Mouse (Mus musculus) G1E-ER4 (cell line): ENCODE data around the gene Ms4a18. TPM values are rescaled to one million over a fixed set of nuclear protein-coding genes. Genes with fewer than 3 reads are reported as not detected.

Experiments
- GATA1 ChIP-seq: IDR thresholded peaks from one replicate; pipeline ENCODE4 v1.8.0; 2012; ENCODE audit warnings: low read length, inconsistent platforms
- polyA plus RNA-seq: library from polyadenylated mRNA; stranded (reverse); fragments of >175 nt; gene quantifications from 2 replicates; pipeline ENCODE4 v1.2.3, GENCODE M21; 2012

Gene Ms4a18
- not detected in 2 replicates for polyA plus RNA-seq

GRCm38 (mm10) chr19:11017891-11018290, at the start of gene Ms4a18:
Ms4a18 (minus strand) TSS chr19:11018031.
- no peak for TF ChIP-seq GATA1

GRCm38 (mm10) chr19:11065202-11065875, 47.5 kb upstream of the Ms4a18 start:
- TF ChIP-seq GATA1 = no peak

- no peak for TF ChIP-seq GATA1
These were observed 43.1 kb upstream of the Ms4a18 start for GRCm38 (mm10) chr19:11060900-11061299.

GRCm38 (mm10) chr19:11059967-11060366, 42.1 kb upstream of the Ms4a18 start:
- no peak for TF ChIP-seq GATA1

- no peak for TF ChIP-seq GATA1
These were observed 35.4 kb upstream of the Ms4a18 start for GRCm38 (mm10) chr19:11053277-11053676.

- TF ChIP-seq GATA1 = no peak
These were observed 35.0 kb upstream of the Ms4a18 start for GRCm38 (mm10) chr19:11052877-11053276.

GRCm38 (mm10) chr19:11050286-11050685, 32.5 kb upstream of the Ms4a18 start:
- TF ChIP-seq GATA1 = no peak

- no peak for TF ChIP-seq GATA1
These were observed 31.6 kb upstream of the Ms4a18 start for GRCm38 (mm10) chr19:11049426-11049825.

GRCm38 (mm10) chr19:11048503-11048902, 30.7 kb upstream of the Ms4a18 start:
- TF ChIP-seq GATA1 = no peak

- TF ChIP-seq GATA1 = no peak
These were observed 30.2 kb upstream of the Ms4a18 start for GRCm38 (mm10) chr19:11048009-11048408.

- TF ChIP-seq GATA1 = no peak
These were observed 27.3 kb upstream of the Ms4a18 start for GRCm38 (mm10) chr19:11044996-11045711.

GRCm38 (mm10) chr19:11044671-11044995, 26.8 kb upstream of the Ms4a18 start:
- TF ChIP-seq GATA1 = no peak

GRCm38 (mm10) chr19:11037570-11037969, 19.7 kb upstream of the Ms4a18 start:
- no peak for TF ChIP-seq GATA1

GRCm38 (mm10) chr19:11022382-11022781, 4.6 kb upstream of the Ms4a18 start:
- TF ChIP-seq GATA1 = no peak

- no peak for TF ChIP-seq GATA1
These were observed 580 bp downstream of the Ms4a18 start for GRCm38 (mm10) chr19:11017251-11017650.

GRCm38 (mm10) chr19:11015998-11016397, 1.8 kb downstream of the Ms4a18 start:
- no peak for TF ChIP-seq GATA1

GRCm38 (mm10) chr19:11015468-11015867, 2.4 kb downstream of the Ms4a18 start:
- TF ChIP-seq GATA1 = no peak

GRCm38 (mm10) chr19:10993150-10993549, 24.7 kb downstream of the Ms4a18 start, which contains the start of gene Ms4a15:
Ms4a15 (minus strand) TSS chr19:10993250.
- TF ChIP-seq GATA1 = no peak
